Mouse (Mus musculus): Measurements from ENCODE around the gene St3gal2.
"Not testable (repeated sequence)": the region's sequence is repeated elsewhere in the genome, so short reads cannot be mapped to it uniquely, and the experiment has no call there.

St3gal2 gene

GRCm38 (mm10) chr8:110911576-110912570 lies 7.8 kb upstream of the St3gal2 start:
- DNase-seq (ENCODE audit: low read depth, low spot score): no peak

- no peak for DNase-seq (ENCODE audit: low read depth, low spot score)
These were observed 2.3 kb upstream of the St3gal2 start for GRCm38 (mm10) chr8:110917415-110917814.

- no peak for DNase-seq (ENCODE audit: low read depth, low spot score)
These were observed 1.7 kb upstream of the St3gal2 start for GRCm38 (mm10) chr8:110918027-110918426.

- no peak for DNase-seq (ENCODE audit: low read depth, low spot score)
These were observed 1.3 kb upstream of the St3gal2 start for GRCm38 (mm10) chr8:110918460-110918859.

GRCm38 (mm10) chr8:110920032-110920772 lies 480 bp downstream of the St3gal2 start:
- DNase-seq (ENCODE audit: low read depth, low spot score): no peak

GRCm38 (mm10) chr8:110920773-110921277 lies 1.1 kb downstream of the St3gal2 start:
- no peak for DNase-seq (ENCODE audit: low read depth, low spot score)

- peak; percentile 70 for DNase-seq (ENCODE audit: low read depth, low spot score)
These were observed 1.9 kb downstream of the St3gal2 start for GRCm38 (mm10) chr8:110921492-110922230.

- no peak for DNase-seq (ENCODE audit: low read depth, low spot score)
These were observed 6.0 kb downstream of the St3gal2 start for GRCm38 (mm10) chr8:110925691-110926140.

- no peak for DNase-seq (ENCODE audit: low read depth, low spot score)
These were observed 7.0 kb downstream of the St3gal2 start for GRCm38 (mm10) chr8:110926690-110927089.

GRCm38 (mm10) chr8:110928435-110928834 lies 8.7 kb downstream of the St3gal2 start:
- no peak for DNase-seq (ENCODE audit: low read depth, low spot score)

- no peak for DNase-seq (ENCODE audit: low read depth, low spot score)
These were observed 9.3 kb downstream of the St3gal2 start for GRCm38 (mm10) chr8:110929066-110929465.

GRCm38 (mm10) chr8:110929672-110930071 lies 9.9 kb downstream of the St3gal2 start:
- DNase-seq (ENCODE audit: low read depth, low spot score): not testable (repeated sequence)

GRCm38 (mm10) chr8:110931176-110931939 lies 11.6 kb downstream of the St3gal2 start:
- peak; percentile 66 for DNase-seq (ENCODE audit: low read depth, low spot score)

- DNase-seq (ENCODE audit: low read depth, low spot score): no peak
These were observed 12.7 kb downstream of the St3gal2 start for GRCm38 (mm10) chr8:110932444-110932843.

GRCm38 (mm10) chr8:110933272-110933671 lies 13.6 kb downstream of the St3gal2 start:
- no peak for DNase-seq (ENCODE audit: low read depth, low spot score)

- DNase-seq (ENCODE audit: low read depth, low spot score): peak; percentile 70
These were observed 16.5 kb downstream of the St3gal2 start for GRCm38 (mm10) chr8:110936217-110936616.

GRCm38 (mm10) chr8:110938882-110939589 lies 19.3 kb downstream of the St3gal2 start:
- peak; percentile 81 for DNase-seq (ENCODE audit: low read depth, low spot score)

- no peak for DNase-seq (ENCODE audit: low read depth, low spot score)
These were observed 21.1 kb downstream of the St3gal2 start for GRCm38 (mm10) chr8:110940682-110941452.

- peak; percentile 95 for DNase-seq (ENCODE audit: low read depth, low spot score)
These were observed 21.8 kb downstream of the St3gal2 start for GRCm38 (mm10) chr8:110941453-110941948.

Data from skeletal muscle tissue, adult 2 months (tissue).